Mouse (Mus musculus): ENCODE data around the gene Txnrd2. TPM values are rescaled to one million over a fixed set of nuclear protein-coding genes. Genes with fewer than 3 reads are reported as not detected.

The Txnrd2 gene
- polyA plus RNA-seq, 1 experiment from 2014 or later = 107 TPM

DNA sequence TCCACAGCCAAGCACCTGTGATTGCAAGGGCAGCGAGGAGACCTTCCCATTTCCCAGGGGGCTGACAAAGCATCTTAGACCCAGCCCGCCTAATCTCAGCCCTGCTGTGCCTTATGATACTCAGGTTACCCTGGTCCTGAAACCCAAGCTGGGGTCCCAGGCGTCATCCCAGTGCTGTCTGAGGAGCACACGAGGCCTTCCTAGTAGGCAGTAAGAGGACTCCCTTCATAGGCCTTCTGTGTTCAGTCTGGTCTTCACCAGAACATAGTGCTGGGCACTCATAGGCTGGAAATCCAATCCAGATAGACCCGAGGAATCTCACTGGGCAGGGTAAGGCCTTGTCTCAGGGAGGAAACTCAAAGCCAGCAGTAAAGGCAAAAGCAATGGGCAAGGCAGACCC lies 57.7 kb downstream of the Txnrd2 start:
- WGBS (ENCODE audit: insufficient replicate concordance) = 76% methylated on average over 5 of the region's 5 CpGs
- H3K9ac ChIP-seq = no peak overlapping the region
- H3K9me3 ChIP-seq (replicated peaks) = no peaks in the 10 kb centered on the region
- no peak overlapping the region for H3K4me3 ChIP-seq
- H3K4me1 ChIP-seq = peaks cover 14% of the 10 kb centered on the region
- H3K27me3 ChIP-seq (replicated peaks) = no peaks in the 10 kb centered on the region
- ATAC-seq = no peak
- peaks cover 68% of the 10 kb centered on the region for H3K36me3 ChIP-seq
- no peak overlapping the region for H3K27ac ChIP-seq
- no peak overlapping the region for H3K4me2 ChIP-seq

DNA sequence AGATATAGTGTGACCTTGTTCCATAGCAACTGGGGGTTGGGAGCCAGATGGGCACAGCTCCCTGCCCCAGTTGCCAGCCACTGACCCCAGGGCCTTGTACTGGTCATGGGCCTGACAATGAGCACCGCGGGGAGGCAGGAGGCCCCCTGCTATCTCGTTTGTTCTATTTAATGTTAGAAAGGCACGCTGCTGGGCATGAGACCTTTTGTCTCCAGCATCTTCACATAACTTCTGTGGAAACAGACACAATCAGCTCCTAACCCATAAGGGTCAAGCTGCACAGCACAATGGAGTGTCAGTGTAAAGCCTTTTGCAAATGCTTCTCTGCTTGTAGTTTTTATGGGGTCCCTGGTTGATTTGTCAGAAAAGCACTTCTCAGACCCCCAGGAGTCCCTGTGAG lies 58.2 kb downstream of the Txnrd2 start:
- Histone ChIP-seq H3K4me1 (peaks cover 14% of the 10 kb centered on the region), H3K4me3 (no peak overlapping the region), H3K4me2 (no peak overlapping the region), H3K36me3 (peaks cover 63% of the 10 kb centered on the region), H3K27ac (no peak overlapping the region), H3K9ac (no peak overlapping the region), H3K9me3 (replicated peaks) (no peaks in the 10 kb centered on the region), H3K27me3 (replicated peaks) (no peaks in the 10 kb centered on the region)
- ATAC-seq = no peak
- WGBS (ENCODE audit: insufficient replicate concordance) = 66% methylated on average over 4 of the region's 4 CpGs

DNA sequence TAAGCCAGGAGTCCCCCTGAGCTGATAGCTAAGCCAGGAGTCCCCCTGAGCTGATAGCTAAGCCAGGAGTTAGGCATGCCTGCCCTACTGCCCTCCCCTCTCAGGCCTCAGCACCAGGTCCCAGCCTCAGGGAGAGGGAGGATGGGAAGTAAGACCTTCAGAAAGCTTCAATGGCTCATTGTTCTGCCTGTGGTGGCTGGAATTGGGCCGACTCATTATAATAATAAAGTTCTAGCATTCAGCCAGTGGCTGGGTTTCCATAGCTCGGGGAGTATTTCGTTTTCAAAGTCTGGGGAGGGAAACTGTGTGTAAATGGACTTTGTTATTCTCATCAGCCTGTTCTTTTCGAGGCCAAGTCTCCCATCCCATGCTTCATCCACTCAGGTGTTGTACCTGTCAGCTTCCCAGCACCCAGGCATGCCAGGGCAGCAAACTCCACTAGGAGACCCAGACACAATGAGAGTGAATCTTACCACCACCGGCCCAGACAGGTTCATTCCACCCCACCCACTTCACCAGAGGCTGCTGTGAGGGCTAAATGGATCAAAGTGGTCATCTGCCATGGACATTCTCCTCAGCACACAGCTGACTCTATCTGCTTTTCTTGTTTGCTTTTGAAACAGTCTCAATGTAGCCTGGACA lies 58.7 kb downstream of the Txnrd2 start:
- WGBS (ENCODE audit: insufficient replicate concordance) = 72% methylated on average over 5 of the region's 5 CpGs
- no peak for ATAC-seq
- no peak overlapping the region for H3K4me3 ChIP-seq
- peaks cover 57% of the 10 kb centered on the region for H3K36me3 ChIP-seq
- H3K4me1 ChIP-seq = peaks cover 14% of the 10 kb centered on the region
- H3K9me3 ChIP-seq (replicated peaks) = no peaks in the 10 kb centered on the region
- H3K4me2 ChIP-seq = no peak overlapping the region
- no peak overlapping the region for H3K27ac ChIP-seq
- no peak overlapping the region for H3K9ac ChIP-seq
- no peaks in the 10 kb centered on the region for H3K27me3 ChIP-seq (replicated peaks)

DNA sequence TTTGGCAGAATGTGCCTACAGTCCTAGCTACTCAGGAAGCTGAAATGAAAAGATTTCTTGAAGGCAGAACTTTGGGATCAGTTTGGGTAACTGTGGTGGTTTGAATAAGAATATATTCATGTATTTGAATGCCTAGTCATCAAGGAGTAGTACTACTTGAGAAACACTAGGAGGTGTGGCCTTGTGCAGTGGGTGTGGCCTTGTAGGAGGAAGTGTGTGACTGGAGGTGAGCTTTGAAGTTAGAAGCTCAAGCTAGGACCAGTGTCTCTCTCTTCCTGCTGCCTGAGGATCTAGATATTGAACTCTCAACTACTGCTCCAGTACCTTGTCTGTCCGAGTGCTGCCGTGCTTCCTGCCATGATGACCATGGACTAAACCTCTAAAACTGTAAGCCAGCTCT lies 59.9 kb downstream of the Txnrd2 start:
- 87% methylated on average over 2 of the region's 2 CpGs for WGBS (ENCODE audit: insufficient replicate concordance)

DNA sequence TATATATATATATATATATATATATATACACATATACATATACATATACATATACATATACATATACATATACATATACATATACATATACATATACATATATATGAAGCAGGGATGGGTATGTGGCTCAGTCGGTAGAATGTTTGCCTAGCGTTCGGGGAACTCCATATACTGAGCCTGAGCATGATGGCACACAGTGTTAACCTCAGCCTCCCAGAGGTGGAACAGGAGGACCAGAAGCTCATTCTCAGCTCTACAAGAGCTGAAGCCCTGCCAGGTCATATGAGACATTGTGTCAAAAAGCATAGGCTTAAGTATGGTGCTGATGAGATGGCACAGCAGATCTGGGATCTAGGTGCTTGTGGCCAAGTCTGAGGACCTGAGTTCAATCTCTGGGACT lies 64.1 kb downstream of the Txnrd2 start:
- H3K4me2 ChIP-seq = no peak overlapping the region
- WGBS (ENCODE audit: insufficient replicate concordance) = 92% methylated on average over 3 of the region's 3 CpGs

More for the DNA sequence above, 59.9 kb downstream of the Txnrd2 start:
- no peak overlapping the region for H3K4me3 ChIP-seq
- H3K27ac ChIP-seq = no peak overlapping the region
- ATAC-seq = no peak
- no peak overlapping the region for H3K9ac ChIP-seq
- H3K4me2 ChIP-seq = no peak overlapping the region
- no peaks in the 10 kb centered on the region for H3K27me3 ChIP-seq (replicated peaks)
- peaks cover 20% of the 10 kb centered on the region for H3K4me1 ChIP-seq
- H3K36me3 ChIP-seq = peaks cover 45% of the 10 kb centered on the region
- H3K9me3 ChIP-seq (replicated peaks) = no peaks in the 10 kb centered on the region

DNA sequence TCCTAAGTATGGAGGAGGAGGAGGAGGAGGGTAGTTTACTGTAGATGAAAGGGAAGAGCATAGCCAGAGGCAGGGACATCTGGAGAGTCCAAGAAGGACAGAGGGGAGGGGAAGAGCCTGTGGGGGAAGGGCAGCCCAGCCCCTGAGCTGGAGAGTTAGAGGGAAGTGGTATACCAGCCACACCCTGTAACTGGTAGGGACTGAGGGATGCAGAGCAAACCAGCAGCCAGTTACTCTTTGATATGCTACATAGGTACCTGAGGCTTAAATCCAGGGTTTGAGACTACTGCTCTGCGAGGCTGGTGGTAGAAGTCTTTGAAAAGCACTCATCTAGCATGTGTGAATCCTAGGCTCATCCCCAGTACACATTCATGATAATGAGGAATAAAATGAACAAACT lies 64.7 kb downstream of the Txnrd2 start:
- Histone ChIP-seq H3K9ac (no peak overlapping the region), H3K4me3 (no peak overlapping the region), H3K27me3 (replicated peaks) (no peaks in the 10 kb centered on the region), H3K4me1 (peaks cover 6% of the 10 kb centered on the region; the same call in 1 of the 2 replicates), H3K4me2 (no peak overlapping the region), H3K9me3 (replicated peaks) (no peaks in the 10 kb centered on the region), H3K27ac (no peak overlapping the region), H3K36me3 (peaks cover 8% of the 10 kb centered on the region)
- 47% methylated on average over 1 of the region's 1 CpGs for WGBS (ENCODE audit: insufficient replicate concordance)
- no peak for ATAC-seq

More for the DNA sequence above, 64.1 kb downstream of the Txnrd2 start:
- no peaks in the 10 kb centered on the region for H3K27me3 ChIP-seq (replicated peaks)
- no peak overlapping the region for H3K9ac ChIP-seq
- H3K4me1 ChIP-seq = peaks cover 6% of the 10 kb centered on the region; the same call in 1 of the 2 replicates
- no peaks in the 10 kb centered on the region for H3K9me3 ChIP-seq (replicated peaks)
- peaks cover 13% of the 10 kb centered on the region for H3K36me3 ChIP-seq
- no peak overlapping the region for H3K27ac ChIP-seq
- no peak overlapping the region for H3K4me3 ChIP-seq
- no peak for ATAC-seq

DNA sequence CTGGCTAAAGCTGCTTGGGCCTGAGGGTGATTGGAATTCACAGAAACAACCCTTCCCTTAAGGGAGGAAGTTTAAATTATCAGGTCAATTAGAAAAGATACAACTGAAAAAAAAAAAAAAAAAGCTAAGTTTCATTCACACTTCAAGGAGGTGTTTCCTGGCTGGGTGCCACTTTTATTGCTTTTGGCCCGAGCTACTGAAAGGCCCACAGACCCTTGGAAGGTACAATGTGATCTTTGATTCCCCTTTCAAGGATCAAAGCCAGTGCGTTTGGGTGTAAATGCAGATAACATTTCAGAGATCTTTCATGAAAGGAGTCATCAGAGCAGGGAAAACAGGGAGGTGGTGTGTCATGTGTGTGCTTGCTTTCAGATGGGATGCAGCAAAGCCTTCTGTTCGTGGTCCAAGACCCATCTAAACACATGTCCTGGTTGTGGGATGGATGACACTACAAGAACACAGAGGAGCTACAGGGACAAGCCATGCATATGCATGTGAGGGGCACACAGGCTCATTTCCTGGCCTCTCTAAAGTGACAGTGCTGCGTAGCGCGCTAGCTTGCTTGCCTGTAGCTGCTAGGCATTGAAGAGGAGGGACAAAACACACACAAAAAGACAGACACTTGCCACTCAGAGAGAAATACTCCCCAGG lies 71.8 kb downstream of the Txnrd2 start:
- H3K9me3 ChIP-seq (replicated peaks) = no peaks in the 10 kb centered on the region
- no peaks in the 10 kb centered on the region for H3K27me3 ChIP-seq (replicated peaks)
- peak overlapping the region; percentile 93 for H3K9ac ChIP-seq
- peak overlapping the region; percentile 98 for H3K4me2 ChIP-seq
- H3K4me3 ChIP-seq = peak overlapping the region; percentile 84
- WGBS (ENCODE audit: insufficient replicate concordance) = 9% methylated on average over 6 of the region's 6 CpGs
- ATAC-seq = peak; percentile 68
- peak overlapping the region; percentile 88 for H3K27ac ChIP-seq
- peaks cover 28% of the 10 kb centered on the region for H3K4me1 ChIP-seq
- peaks cover 23% of the 10 kb centered on the region for H3K36me3 ChIP-seq

DNA sequence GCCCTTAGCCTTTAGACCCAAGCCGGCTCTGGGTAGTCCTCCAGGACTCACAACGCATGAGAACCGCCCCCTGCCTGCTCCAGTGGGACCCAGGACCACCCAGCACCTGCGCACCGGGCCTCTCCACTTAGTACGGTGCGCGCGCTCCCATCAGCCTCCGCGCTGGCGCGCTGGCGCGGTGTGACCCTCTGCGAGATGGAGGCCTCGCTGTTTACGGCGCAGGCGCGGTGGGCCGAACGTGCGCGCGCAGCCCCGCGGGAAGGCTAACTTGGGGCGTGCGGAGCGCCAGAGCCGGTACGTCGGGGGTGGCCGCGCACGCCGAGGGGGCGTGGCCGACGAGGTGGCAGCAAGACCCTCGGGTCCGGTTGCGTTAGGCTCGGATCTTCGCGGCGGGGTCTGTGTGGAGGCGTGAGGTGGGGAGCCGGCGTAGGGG lies 72.4 kb downstream of the Txnrd2 start, which contains the start of the genes Gnb1l and Rtl10:
Gene Gnb1l, plus strand, starts transcription at position 156 of the 433 bp plus-strand sequence.
Gene Rtl10, plus strand, starts transcription at position 344 of the 433 bp plus-strand sequence.
- peak; percentile 96 for ATAC-seq
- peak within 1 kb of the TSS; percentile 93 for H3K9ac ChIP-seq
- H3K4me3 ChIP-seq = peak within 1 kb of the TSS; percentile 84
- H3K27me3 ChIP-seq (replicated peaks) = no peaks in the 10 kb centered on the region
- H3K9me3 ChIP-seq (replicated peaks) = no peaks in the 10 kb centered on the region
- H3K27ac ChIP-seq = peak within 1 kb of the TSS; percentile 88
- H3K4me1 ChIP-seq = peaks cover 28% of the 10 kb centered on the region
- H3K36me3 ChIP-seq = peaks cover 27% of the 10 kb centered on the region
- H3K4me2 ChIP-seq = peak within 1 kb of the TSS; percentile 98
- WGBS (ENCODE audit: insufficient replicate concordance) = under 1% methylated on average over 51 of the region's 51 CpGs

DNA sequence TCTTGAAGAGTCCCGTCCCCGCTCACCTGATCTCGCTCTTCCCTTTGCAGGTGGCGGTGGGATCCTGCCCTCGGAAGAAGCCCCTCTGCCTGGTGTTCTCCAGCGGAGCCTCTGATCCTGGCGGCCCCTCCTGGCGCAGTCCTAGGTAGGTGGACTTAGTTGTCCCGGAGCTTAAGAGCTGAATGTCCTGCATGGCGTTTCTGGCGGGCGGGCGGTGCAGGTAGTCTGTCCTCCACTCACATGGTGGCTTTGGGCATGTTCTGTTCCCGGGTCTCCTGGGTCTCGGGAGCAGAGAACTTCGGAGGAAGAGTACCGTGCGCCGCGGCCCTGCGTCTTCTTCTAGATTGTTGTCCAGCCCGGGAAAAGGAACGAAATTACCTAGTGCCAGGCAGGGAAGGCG lies 72.8 kb downstream of the Txnrd2 start:
- peaks cover 28% of the 10 kb centered on the region for H3K4me1 ChIP-seq
- peak overlapping the region; percentile 88; the same call in 1 of the 2 replicates for H3K27ac ChIP-seq
- H3K36me3 ChIP-seq = peaks cover 31% of the 10 kb centered on the region
- whole genome bisulfite sequencing (ENCODE audit: insufficient replicate concordance) = under 1% methylated on average over 24 of the region's 24 CpGs
- H3K9me3 ChIP-seq (replicated peaks) = no peaks in the 10 kb centered on the region
- peak; percentile 47 for ATAC-seq
- peak overlapping the region; percentile 98 for H3K4me2 ChIP-seq
- peak overlapping the region; percentile 93 for H3K9ac ChIP-seq
- no peaks in the 10 kb centered on the region for H3K27me3 ChIP-seq (replicated peaks)
- peak overlapping the region; percentile 84 for H3K4me3 ChIP-seq

DNA sequence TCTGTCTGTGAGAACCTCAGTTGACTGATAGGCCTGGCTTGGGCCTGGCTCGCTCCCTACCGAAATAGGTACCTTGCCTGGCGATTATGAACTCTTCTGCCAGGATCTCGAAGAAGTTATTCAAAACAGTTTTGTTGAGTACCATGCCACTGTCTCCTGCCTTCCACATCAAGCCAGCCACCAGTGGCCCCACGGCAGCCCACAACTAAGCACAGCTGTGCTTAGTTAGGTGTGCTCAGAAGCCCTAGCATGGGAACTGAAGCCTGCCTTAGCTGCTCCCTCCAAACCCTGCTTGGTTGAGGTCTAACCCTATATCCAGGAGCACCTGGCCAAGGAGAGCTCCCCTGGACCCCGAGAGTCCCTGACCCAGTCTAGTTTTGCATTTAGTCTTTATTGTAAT lies 75.3 kb downstream of the Txnrd2 start:
- Histone ChIP-seq H3K9ac (no peak overlapping the region), H3K9me3 (replicated peaks) (no peaks in the 10 kb centered on the region), H3K4me1 (peaks cover 28% of the 10 kb centered on the region), H3K36me3 (peaks cover 41% of the 10 kb centered on the region), H3K4me3 (no peak overlapping the region), H3K27ac (no peak overlapping the region), H3K4me2 (no peak overlapping the region), H3K27me3 (replicated peaks) (no peaks in the 10 kb centered on the region)
- no peak for ATAC-seq
- 82% methylated on average over 6 of the region's 6 CpGs for WGBS (ENCODE audit: insufficient replicate concordance)

DNA sequence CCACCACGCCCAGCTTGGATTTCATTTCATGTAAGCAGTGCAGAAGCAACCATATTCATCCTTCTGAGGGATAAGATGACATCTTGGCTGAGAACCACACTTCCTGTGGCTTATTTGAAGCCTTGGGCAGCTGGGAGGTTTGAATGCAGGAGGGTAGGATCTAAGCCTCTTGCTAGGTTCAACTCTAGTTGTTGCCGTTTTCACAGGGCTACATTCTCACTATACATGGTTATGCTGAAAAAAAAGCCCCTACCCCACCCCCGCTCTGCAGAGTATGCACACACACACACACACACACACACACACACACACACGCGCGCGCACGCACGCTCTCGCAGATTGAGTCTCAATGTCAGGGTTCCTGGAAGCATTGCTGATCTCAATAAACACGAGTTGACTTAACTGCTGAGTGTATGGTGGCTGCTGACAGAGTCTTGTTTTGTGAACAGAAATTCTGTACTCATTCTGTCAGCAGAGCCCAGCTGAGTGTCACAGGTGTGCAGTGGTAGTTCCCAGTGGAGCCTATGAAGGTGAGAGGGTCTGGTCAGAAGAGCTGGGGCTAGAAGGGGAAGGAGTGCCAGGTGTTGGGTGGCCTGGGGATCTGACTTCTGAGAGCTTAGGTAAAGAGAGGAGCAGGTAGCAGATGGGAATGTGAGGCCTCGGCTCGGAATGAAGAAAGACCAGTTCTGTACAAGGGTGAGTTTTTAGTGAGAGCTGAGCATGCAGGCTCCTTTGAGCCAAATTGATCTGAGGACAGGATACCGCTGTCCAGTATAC lies 77.6 kb downstream of the Txnrd2 start:
- Histone ChIP-seq H3K9ac (no peak overlapping the region), H3K4me3 (no peak overlapping the region), H3K9me3 (replicated peaks) (no peaks in the 10 kb centered on the region), H3K4me1 (peaks cover 17% of the 10 kb centered on the region), H3K36me3 (peaks cover 41% of the 10 kb centered on the region), H3K27me3 (replicated peaks) (no peaks in the 10 kb centered on the region), H3K27ac (no peak overlapping the region), H3K4me2 (no peak overlapping the region)
- no peak for ATAC-seq
- WGBS (ENCODE audit: insufficient replicate concordance) = 83% methylated on average over 14 of the region's 14 CpGs

Data from liver, embryonic 12.5 days (tissue).